15 mouse cellular contexts compared by ENCODE assay signal in genomic region chr15:86477032-86477431, GRCm38 (mm10).
DNase-seq lines count a peak whose midpoint lies in the region; ATAC-seq lines count a peak whose summit lies in the region.
"Had no signal": no experiment of that assay in that cellular context is flagged by ENCODE, and none has a peak within 500 bp of the region (broad histone marks: within the 10 kb centered on the region; RNA-seq: fewer than 3 reads in every experiment).

No protein-coding gene starts in this region.

- H3K27me3 ChIP-seq in hindbrain, embryonic 12.5 days, result no peaks in the 10 kb centered on the region
- H3K27me3 ChIP-seq in hindbrain, embryonic 14.5 days (ENCODE audit: control insufficient read depth, insufficient read depth, low read length), result no peaks in the 10 kb centered on the region
- H3K27me3 ChIP-seq in midbrain, embryonic 10.5 days (ENCODE audit: low read depth, poor library complexity, severe bottlenecking), result no peaks in the 10 kb centered on the region
- H3K27me3 ChIP-seq in midbrain, embryonic 16.5 days (ENCODE audit: control insufficient read depth, insufficient read depth, low read depth, low read length), result no peaks in the 10 kb centered on the region
- H3K27me3 ChIP-seq in limb, embryonic 13.5 days, result no peaks in the 10 kb centered on the region
- H3K27me3 ChIP-seq: limb, embryonic 15.5 days; liver, embryonic 15.5 days; midbrain, embryonic 13.5 days; stomach, embryonic 15.5 days had no signal

- DNase-seq in hindbrain, embryonic 14.5 days (ENCODE audit: low spot score), result no peak
- no peak for DNase-seq in midbrain, embryonic 10.5 days (ENCODE audit: low spot score)
- DNase-seq in gastrocnemius, postnatal 25 days, result no peak
- DNase-seq in adrenal gland, postnatal 4 days (ENCODE audit: low spot score in 2 of 2), result no peak
- DNase-seq: cerebellum, adult 8-10 months; retina, postnatal 1 day; thymus, adult 18-20 months had no signal

- WGBS in hindbrain, embryonic 12.5 days, result 47% methylated on average over 6 of the region's 6 CpGs
- WGBS in hindbrain, embryonic 14.5 days, result 42% methylated on average over 6 of the region's 6 CpGs
- 67% methylated on average over 6 of the region's 6 CpGs for WGBS in midbrain, embryonic 10.5 days
- 52% methylated on average over 6 of the region's 6 CpGs for WGBS in midbrain, embryonic 16.5 days
- WGBS in limb, embryonic 13.5 days, result 28% methylated on average over 6 of the region's 6 CpGs

- no peak overlapping the region for H3K9ac ChIP-seq in hindbrain, embryonic 12.5 days
- H3K9ac ChIP-seq in hindbrain, embryonic 14.5 days, result no peak overlapping the region
- H3K9ac ChIP-seq in midbrain, embryonic 16.5 days (ENCODE audit: low read depth, low read length), result no peak overlapping the region
- no peak overlapping the region for H3K9ac ChIP-seq in limb, embryonic 13.5 days
- H3K9ac ChIP-seq: limb, embryonic 15.5 days; liver, embryonic 15.5 days; midbrain, embryonic 13.5 days; stomach, embryonic 15.5 days had no signal

- H3K4me1 ChIP-seq in hindbrain, embryonic 12.5 days, result peaks cover 45% of the 10 kb centered on the region
- H3K4me1 ChIP-seq in hindbrain, embryonic 14.5 days (replicated peaks; ENCODE audit: control insufficient read depth, insufficient read depth, low read length), result peaks cover 28% of the 10 kb centered on the region
- H3K4me1 ChIP-seq in midbrain, embryonic 10.5 days, result peaks cover 64% of the 10 kb centered on the region
- H3K4me1 ChIP-seq in midbrain, embryonic 16.5 days (ENCODE audit: control insufficient read depth, insufficient read depth, low read length), result peaks cover 5% of the 10 kb centered on the region
- H3K4me1 ChIP-seq in limb, embryonic 13.5 days, result peaks cover 58% of the 10 kb centered on the region
- H3K4me1 ChIP-seq: liver, embryonic 15.5 days; stomach, embryonic 15.5 days had no signal

- no peak overlapping the region for H3K4me3 ChIP-seq in hindbrain, embryonic 12.5 days
- H3K4me3 ChIP-seq in hindbrain, embryonic 14.5 days (replicated peaks; ENCODE audit: low read length), result no peak overlapping the region
- H3K4me3 ChIP-seq in midbrain, embryonic 10.5 days, result no peak overlapping the region
- no peak overlapping the region for H3K4me3 ChIP-seq in midbrain, embryonic 16.5 days (ENCODE audit: low read depth, low read length)
- H3K4me3 ChIP-seq in limb, embryonic 13.5 days, result no peak overlapping the region
- H3K4me3 ChIP-seq: limb, embryonic 15.5 days; liver, embryonic 15.5 days; midbrain, embryonic 13.5 days; stomach, embryonic 15.5 days had no signal

- H3K4me2 ChIP-seq in hindbrain, embryonic 12.5 days (replicated peaks), result no peak overlapping the region
- H3K4me2 ChIP-seq in hindbrain, embryonic 14.5 days (replicated peaks), result no peak overlapping the region
- H3K4me2 ChIP-seq in midbrain, embryonic 16.5 days (ENCODE audit: low read length), result no peak overlapping the region
- H3K4me2 ChIP-seq in limb, embryonic 13.5 days (replicated peaks), result no peak overlapping the region
- H3K4me2 ChIP-seq: limb, embryonic 15.5 days; liver, embryonic 15.5 days; midbrain, embryonic 13.5 days; stomach, embryonic 15.5 days had no signal

- no peaks in the 10 kb centered on the region for H3K9me3 ChIP-seq in hindbrain, embryonic 12.5 days (replicated peaks)
- H3K9me3 ChIP-seq in hindbrain, embryonic 14.5 days (ENCODE audit: control insufficient read depth, low read length), result no peaks in the 10 kb centered on the region
- no peaks in the 10 kb centered on the region for H3K9me3 ChIP-seq in midbrain, embryonic 10.5 days (replicated peaks)
- H3K9me3 ChIP-seq in midbrain, embryonic 16.5 days (replicated peaks; ENCODE audit: control insufficient read depth, low read length, poor library complexity, severe bottlenecking), result no peaks in the 10 kb centered on the region
- H3K9me3 ChIP-seq in limb, embryonic 13.5 days, result no peaks in the 10 kb centered on the region
- H3K9me3 ChIP-seq: limb, embryonic 15.5 days; liver, embryonic 15.5 days; midbrain, embryonic 13.5 days; stomach, embryonic 15.5 days had no signal

- peak overlapping the region; percentile 25; the same call in 1 of the 2 replicates for H3K27ac ChIP-seq in hindbrain, embryonic 12.5 days
- H3K27ac ChIP-seq in hindbrain, embryonic 14.5 days, result no peak overlapping the region
- 0 out of 2 replicates have a peak overlapping the region, but pooled peaks have one; percentile 69 for H3K27ac ChIP-seq in midbrain, embryonic 10.5 days (replicated peaks)
- H3K27ac ChIP-seq in midbrain, embryonic 16.5 days (ENCODE audit: low read length), result no peak overlapping the region
- H3K27ac ChIP-seq in limb, embryonic 13.5 days, result peak overlapping the region; percentile 28; the same call in 1 of the 2 replicates
- H3K27ac ChIP-seq: limb, embryonic 15.5 days; liver, embryonic 15.5 days; stomach, embryonic 15.5 days had no signal

- ATAC-seq in hindbrain, embryonic 12.5 days (ENCODE audit: low FRiP score), result no peak
- ATAC-seq in hindbrain, embryonic 14.5 days (ENCODE audit: low FRiP score), result no peak
- ATAC-seq in midbrain, embryonic 16.5 days, result no peak
- ATAC-seq in limb, embryonic 13.5 days (ENCODE audit: low FRiP score, low read depth), result no peak
- ATAC-seq: lung, postnatal 0 days; midbrain, embryonic 13.5 days had no signal

- no peaks in the 10 kb centered on the region for H3K36me3 ChIP-seq in hindbrain, embryonic 12.5 days
- no peaks in the 10 kb centered on the region for H3K36me3 ChIP-seq in hindbrain, embryonic 14.5 days (replicated peaks; ENCODE audit: control insufficient read depth, insufficient read depth)
- H3K36me3 ChIP-seq in midbrain, embryonic 10.5 days, result no peaks in the 10 kb centered on the region
- H3K36me3 ChIP-seq in midbrain, embryonic 16.5 days (ENCODE audit: control insufficient read depth, insufficient read depth, low read length), result no peaks in the 10 kb centered on the region
- no peaks in the 10 kb centered on the region for H3K36me3 ChIP-seq in limb, embryonic 13.5 days
- H3K36me3 ChIP-seq: limb, embryonic 15.5 days; liver, embryonic 15.5 days; midbrain, embryonic 13.5 days; stomach, embryonic 15.5 days had no signal

Comparison
In these comparisons a context has a peak if more than half of its experiments do, and no peak if none do; other contexts are left out.
1. H3K27ac ChIP-seq: peak in hindbrain, embryonic 12.5 days (single experiment), midbrain, embryonic 10.5 days (single experiment) and limb, embryonic 13.5 days (single experiment); none in hindbrain, embryonic 14.5 days (single experiment) and midbrain, embryonic 16.5 days (single experiment).